Mouse (Mus musculus): Measurements from ENCODE around the gene Eif1ad. TPM values are rescaled to one million over a fixed set of nuclear protein-coding genes. Genes with fewer than 3 reads are reported as not detected.

Gene Eif1ad
- polyA plus RNA-seq, 1 experiment: 48.1 TPM

- TF ChIP-seq FLI1 (IDR thresholded peaks at IDR 0.05; ENCODE audit: low read length) (no peak), GATA1 (IDR thresholded peaks at IDR 0.05; ENCODE audit: borderline replicate concordance, low read length) (no peak)
- no peaks in the 10 kb centered on the region for H3K27me3 ChIP-seq (replicated peaks)
- peaks cover 8% of the 10 kb centered on the region for H3K9me3 ChIP-seq
- peaks cover 18% of the 10 kb centered on the region for H3K4me1 ChIP-seq
- H3K4me3 ChIP-seq (replicated peaks): no peak overlapping the region
- peaks cover 92% of the 10 kb centered on the region for H3K36me3 ChIP-seq (replicated peaks; ENCODE audit: low read length)
Observed at GRCm38 (mm10) chr19:5372724-5373123, 6.2 kb downstream of the Eif1ad start.

- H3K4me1 ChIP-seq: peaks cover 6% of the 10 kb centered on the region; the same call in 1 of the 2 replicates
- H3K36me3 ChIP-seq (replicated peaks; ENCODE audit: low read length): peaks cover 93% of the 10 kb centered on the region
- H3K27me3 ChIP-seq (replicated peaks): no peaks in the 10 kb centered on the region
- H3K9me3 ChIP-seq: peaks cover 8% of the 10 kb centered on the region
- H3K4me3 ChIP-seq (replicated peaks): no peak overlapping the region
- TF ChIP-seq FLI1 (IDR thresholded peaks at IDR 0.05; ENCODE audit: low read length) (no peak), GATA1 (IDR thresholded peaks at IDR 0.05; ENCODE audit: borderline replicate concordance, low read length) (no peak)
Observed at GRCm38 (mm10) chr19:5374177-5374576, 7.6 kb downstream of the Eif1ad start.

- Histone ChIP-seq H3K9me3 (peaks cover 8% of the 10 kb centered on the region), H3K4me3 (replicated peaks) (no peak overlapping the region), H3K4me1 (peaks cover 6% of the 10 kb centered on the region; the same call in 1 of the 2 replicates), H3K27me3 (replicated peaks) (no peaks in the 10 kb centered on the region), H3K36me3 (replicated peaks; ENCODE audit: low read length) (peaks cover 93% of the 10 kb centered on the region)
- no peak for TF ChIP-seq GATA1 (IDR thresholded peaks at IDR 0.05; ENCODE audit: borderline replicate concordance, low read length)
- no peak for TF ChIP-seq FLI1 (IDR thresholded peaks at IDR 0.05; ENCODE audit: low read length)
Observed at GRCm38 (mm10) chr19:5374748-5375147, 8.2 kb downstream of the Eif1ad start.

GRCm38 (mm10) chr19:5377446-5377845 is 10.9 kb downstream of the Eif1ad start:
- H3K27me3 ChIP-seq (replicated peaks): no peaks in the 10 kb centered on the region
- peaks cover 94% of the 10 kb centered on the region for H3K36me3 ChIP-seq (replicated peaks; ENCODE audit: low read length)

GRCm38 (mm10) chr19:5383326-5383725 is 16.8 kb downstream of the Eif1ad start:
- Histone ChIP-seq H3K4me3 (replicated peaks) (no peak overlapping the region), H3K36me3 (replicated peaks; ENCODE audit: low read length) (peaks cover 84% of the 10 kb centered on the region), H3K4me1 (peaks cover 26% of the 10 kb centered on the region), H3K27me3 (replicated peaks) (no peaks in the 10 kb centered on the region), H3K9me3 (no peaks in the 10 kb centered on the region)
- TF ChIP-seq FLI1 (IDR thresholded peaks at IDR 0.05; ENCODE audit: low read length): no peak
- TF ChIP-seq GATA1 (IDR thresholded peaks at IDR 0.05; ENCODE audit: borderline replicate concordance, low read length): no peak

More at GRCm38 (mm10) chr19:5377446-5377845, 10.9 kb downstream of the Eif1ad start:
- peaks cover 8% of the 10 kb centered on the region for H3K9me3 ChIP-seq
- TF ChIP-seq GATA1 (IDR thresholded peaks at IDR 0.05; ENCODE audit: borderline replicate concordance, low read length) (no peak), FLI1 (IDR thresholded peaks at IDR 0.05; ENCODE audit: low read length) (no peak)
- H3K4me3 ChIP-seq (replicated peaks): no peak overlapping the region
- no peaks in the 10 kb centered on the region for H3K4me1 ChIP-seq

GRCm38 (mm10) chr19:5384715-5385114 is 18.2 kb downstream of the Eif1ad start:
- TF ChIP-seq FLI1 (IDR thresholded peaks at IDR 0.05; ENCODE audit: low read length): no peak
- TF ChIP-seq GATA1 (IDR thresholded peaks at IDR 0.05; ENCODE audit: borderline replicate concordance, low read length): no peak
- Histone ChIP-seq H3K4me3 (replicated peaks) (no peak overlapping the region), H3K9me3 (no peaks in the 10 kb centered on the region), H3K36me3 (replicated peaks; ENCODE audit: low read length) (peaks cover 70% of the 10 kb centered on the region), H3K27me3 (replicated peaks) (no peaks in the 10 kb centered on the region), H3K4me1 (peaks cover 31% of the 10 kb centered on the region)

GRCm38 (mm10) chr19:5388011-5388441 is 21.5 kb downstream of the Eif1ad start:
- Histone ChIP-seq H3K27me3 (replicated peaks) (no peaks in the 10 kb centered on the region), H3K36me3 (replicated peaks; ENCODE audit: low read length) (peaks cover 37% of the 10 kb centered on the region), H3K4me1 (peaks cover 49% of the 10 kb centered on the region), H3K9me3 (no peaks in the 10 kb centered on the region), H3K4me3 (replicated peaks) (peak overlapping the region; percentile 92)
- no peak for TF ChIP-seq GATA1 (IDR thresholded peaks at IDR 0.05; ENCODE audit: borderline replicate concordance, low read length)
- no peak for TF ChIP-seq FLI1 (IDR thresholded peaks at IDR 0.05; ENCODE audit: low read length)

- H3K9me3 ChIP-seq: no peaks in the 10 kb centered on the region
- peaks cover 30% of the 10 kb centered on the region for H3K36me3 ChIP-seq (replicated peaks; ENCODE audit: low read length)
- TF ChIP-seq GATA1 (IDR thresholded peaks at IDR 0.05; ENCODE audit: borderline replicate concordance, low read length) (no peak), FLI1 (IDR thresholded peaks at IDR 0.05; ENCODE audit: low read length) (peak; percentile 84; the same call in 1 of the 2 replicates)
- H3K27me3 ChIP-seq (replicated peaks): no peaks in the 10 kb centered on the region
- peak within 1 kb of the TSS; percentile 92 for H3K4me3 ChIP-seq (replicated peaks)
- peaks cover 49% of the 10 kb centered on the region for H3K4me1 ChIP-seq
Observed at GRCm38 (mm10) chr19:5388588-5389242, 22.2 kb downstream of the Eif1ad start, which contains the start of gene Sart1. TSS of gene Sart1 (minus strand) at chr19:5388703.

GRCm38 (mm10) chr19:5389647-5390046 is 23.1 kb downstream of the Eif1ad start:
- TF ChIP-seq FLI1 (IDR thresholded peaks at IDR 0.05; ENCODE audit: low read length) (no peak), GATA1 (IDR thresholded peaks at IDR 0.05; ENCODE audit: borderline replicate concordance, low read length) (no peak)
- Histone ChIP-seq H3K36me3 (replicated peaks; ENCODE audit: low read length) (peaks cover 21% of the 10 kb centered on the region), H3K4me1 (peaks cover 49% of the 10 kb centered on the region), H3K27me3 (replicated peaks) (no peaks in the 10 kb centered on the region), H3K4me3 (replicated peaks) (peak overlapping the region; percentile 92), H3K9me3 (no peaks in the 10 kb centered on the region)

GRCm38 (mm10) chr19:5390416-5390815 is 23.9 kb downstream of the Eif1ad start:
- Histone ChIP-seq H3K4me3 (replicated peaks) (peak overlapping the region; percentile 92), H3K27me3 (replicated peaks) (no peaks in the 10 kb centered on the region), H3K36me3 (replicated peaks; ENCODE audit: low read length) (peaks cover 13% of the 10 kb centered on the region), H3K4me1 (peaks cover 55% of the 10 kb centered on the region), H3K9me3 (no peaks in the 10 kb centered on the region)
- TF ChIP-seq GATA1 (IDR thresholded peaks at IDR 0.05; ENCODE audit: borderline replicate concordance, low read length) (no peak), FLI1 (IDR thresholded peaks at IDR 0.05; ENCODE audit: low read length) (no peak)
